Mouse (Mus musculus): ENCODE measurements around the gene Zfp800.

Gene Zfp800

DNA sequence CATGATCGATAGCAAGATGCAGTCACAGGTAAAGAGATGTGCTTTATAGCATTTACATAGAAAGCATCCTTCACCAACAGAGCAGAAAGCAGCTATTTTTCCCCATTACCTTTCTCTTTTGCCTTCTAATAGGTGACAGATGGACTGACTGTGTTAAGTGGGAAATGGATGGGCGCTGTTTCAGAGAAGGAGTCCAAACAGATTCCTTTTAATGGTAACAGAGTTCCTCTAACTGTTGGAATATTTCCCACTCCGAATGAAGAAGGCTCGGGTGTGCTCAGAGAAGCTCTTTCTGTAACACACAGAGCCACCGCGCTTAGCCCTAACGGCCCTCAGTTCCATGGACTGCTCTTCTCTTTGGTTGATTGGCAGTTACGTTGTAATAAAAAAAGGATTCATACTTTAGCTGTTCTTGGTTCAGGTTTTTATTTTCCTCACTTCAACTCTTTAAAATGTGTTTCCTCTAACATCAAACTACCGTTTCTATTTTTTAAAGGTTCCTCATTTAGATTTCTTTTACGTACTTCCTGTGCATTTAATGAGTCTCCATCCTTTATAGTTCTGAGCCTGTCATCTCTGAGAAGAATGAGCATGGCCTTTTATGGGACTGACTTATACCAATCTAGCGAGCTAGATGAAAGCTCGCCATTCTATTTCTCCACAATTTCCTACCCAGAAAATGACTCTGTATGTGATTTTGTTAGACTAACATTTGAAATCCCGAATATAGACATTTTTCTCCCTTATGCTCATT, 78.8 kb downstream of the Zfp800 start:
- in situ Hi-C loops (cut with MboI, MseI), result no loop called here

DNA sequence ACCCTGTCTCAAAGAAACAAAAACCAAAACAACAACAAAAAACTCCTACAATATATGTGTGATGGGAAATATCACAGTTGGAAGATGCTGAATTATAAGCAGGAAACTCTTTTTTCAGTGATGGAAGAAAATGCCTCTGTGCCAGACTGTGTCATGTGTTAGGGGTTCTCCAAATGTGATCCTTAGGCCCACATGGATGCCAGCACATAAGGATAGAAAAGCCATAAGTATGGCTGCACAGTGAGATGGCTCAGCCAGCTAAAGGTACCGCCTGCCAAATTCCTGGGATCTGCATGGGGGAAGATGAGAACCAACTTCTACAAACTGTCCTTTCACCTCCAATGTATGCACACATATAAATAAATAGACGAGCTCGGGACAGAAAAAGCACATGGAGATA, 82.6 kb downstream of the Zfp800 start:
- in situ Hi-C loops (cut with MboI, MseI), result no loop called here

DNA sequence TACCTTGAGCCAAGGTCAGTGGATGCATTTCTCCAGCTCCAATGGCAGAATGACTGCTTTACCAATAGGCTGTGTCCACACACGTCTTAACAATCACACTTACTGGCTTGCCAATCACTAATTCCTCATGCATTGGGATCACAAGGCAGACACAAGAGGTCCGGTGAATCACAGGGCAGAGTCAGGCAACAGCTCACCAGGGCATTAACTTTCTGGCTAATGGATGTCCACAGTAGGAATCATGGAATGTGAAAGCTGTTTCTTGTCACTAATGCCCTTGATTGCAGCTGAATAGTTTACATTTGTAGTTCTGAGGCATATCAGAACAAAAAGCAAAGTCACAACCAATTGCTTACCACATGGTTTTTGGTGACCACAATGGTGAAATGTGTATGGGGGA, 85.7 kb downstream of the Zfp800 start:
- in situ Hi-C loops (cut with MboI, MseI), result no loop called here

DNA sequence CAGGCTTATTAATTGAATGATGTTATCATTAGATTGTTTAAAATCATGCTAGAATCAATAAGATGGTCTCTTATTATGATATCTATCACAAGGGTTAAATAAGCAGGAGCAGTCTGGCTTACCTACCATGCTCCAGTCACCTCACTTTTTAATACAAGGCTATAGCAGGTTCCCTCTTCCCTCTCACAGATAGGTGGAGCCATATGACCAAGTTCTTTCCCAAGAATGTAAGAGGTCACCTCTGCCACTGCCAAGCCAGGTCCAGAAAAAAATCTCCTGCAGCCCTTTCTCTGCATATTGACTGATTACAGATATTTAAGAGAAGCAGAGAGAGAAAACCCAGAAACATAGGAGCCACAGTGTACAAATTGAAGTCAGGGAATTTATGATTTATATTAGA, 88.1 kb downstream of the Zfp800 start:
- in situ Hi-C loops (cut with MboI, MseI), result no loop called here

DNA sequence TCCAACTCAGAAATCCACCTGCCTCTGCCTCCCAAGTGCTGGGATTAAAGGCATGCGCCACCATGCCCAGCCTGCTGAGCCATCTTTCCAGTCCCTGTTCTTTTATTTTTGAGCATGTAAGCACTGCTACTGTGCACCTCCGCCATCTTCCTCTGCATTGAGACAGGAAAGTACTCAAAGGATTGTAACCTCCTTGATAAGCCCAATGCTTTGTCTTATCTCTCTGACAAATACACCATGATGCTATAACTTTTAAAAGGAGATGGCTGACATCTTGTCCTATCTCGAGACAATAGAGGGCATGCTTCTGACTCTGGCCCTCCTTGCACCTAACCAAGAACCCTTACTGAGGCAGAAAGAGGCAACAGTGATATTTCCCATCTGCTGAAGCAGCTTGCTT, 88.9 kb downstream of the Zfp800 start:
- in situ Hi-C loops (cut with MboI, MseI), result no loop called here

DNA sequence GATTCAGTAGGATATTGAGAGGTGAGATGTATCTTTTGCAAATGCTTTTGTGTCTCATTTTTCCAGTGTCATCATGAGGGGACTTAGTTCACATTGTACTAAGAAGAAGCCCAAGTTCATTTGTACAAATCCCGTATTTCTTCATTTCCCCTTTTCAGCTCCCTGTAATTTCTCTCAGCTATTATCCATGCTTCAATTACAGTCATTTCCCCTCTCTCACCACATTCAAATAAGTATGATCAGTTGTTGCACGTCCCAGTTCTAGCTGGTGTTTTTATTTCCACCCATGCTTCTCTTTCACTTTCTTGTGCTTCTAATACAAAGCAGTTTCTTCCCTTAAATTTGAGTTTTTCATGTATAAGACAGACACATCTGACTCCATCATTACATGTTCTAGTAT, 91.1 kb downstream of the Zfp800 start:
- in situ Hi-C loops (cut with MboI, MseI), result no loop called here

DNA sequence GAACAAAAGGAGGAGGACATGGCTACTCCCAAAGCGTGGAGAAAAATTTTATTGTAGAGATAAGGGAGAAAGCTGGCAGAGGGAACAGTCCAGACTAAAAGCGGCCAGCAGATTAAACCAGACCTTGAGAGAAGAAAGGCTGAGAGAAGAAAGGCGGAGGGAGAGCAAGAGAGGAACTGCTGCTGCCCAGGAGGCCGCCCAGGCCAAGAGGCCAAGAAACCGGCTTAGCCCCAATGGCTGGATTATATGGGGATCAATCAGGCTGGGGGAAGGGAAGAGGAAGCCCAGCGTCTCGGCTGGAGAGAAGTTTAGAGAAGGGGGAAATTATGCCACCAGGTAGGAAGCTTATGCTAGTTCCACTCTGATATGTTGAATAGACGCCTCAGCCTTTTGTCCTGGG, 101.5 kb downstream of the Zfp800 start:
- in situ Hi-C loops (cut with MboI, MseI), result no loop called here

DNA sequence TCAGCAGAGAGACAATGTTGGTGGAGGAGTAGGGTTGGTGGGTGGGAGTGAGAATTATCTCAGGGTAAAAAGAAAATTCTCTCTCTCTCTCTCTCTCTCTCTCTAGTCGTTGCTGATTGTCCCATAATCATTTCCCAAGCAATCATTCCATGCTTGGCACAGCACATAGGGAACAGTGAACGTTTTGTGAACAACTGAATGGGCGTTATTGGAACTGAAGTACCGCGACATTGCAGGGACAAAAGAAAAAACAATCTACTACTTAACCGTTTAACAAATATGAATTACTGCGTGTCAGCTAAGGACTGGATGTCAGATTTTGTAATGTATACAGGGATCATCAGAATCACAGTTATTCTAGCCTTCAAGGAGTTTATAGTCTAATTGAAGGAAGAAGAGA, 102.2 kb downstream of the Zfp800 start:
- in situ Hi-C loops (cut with MboI, MseI), result no loop called here

DNA sequence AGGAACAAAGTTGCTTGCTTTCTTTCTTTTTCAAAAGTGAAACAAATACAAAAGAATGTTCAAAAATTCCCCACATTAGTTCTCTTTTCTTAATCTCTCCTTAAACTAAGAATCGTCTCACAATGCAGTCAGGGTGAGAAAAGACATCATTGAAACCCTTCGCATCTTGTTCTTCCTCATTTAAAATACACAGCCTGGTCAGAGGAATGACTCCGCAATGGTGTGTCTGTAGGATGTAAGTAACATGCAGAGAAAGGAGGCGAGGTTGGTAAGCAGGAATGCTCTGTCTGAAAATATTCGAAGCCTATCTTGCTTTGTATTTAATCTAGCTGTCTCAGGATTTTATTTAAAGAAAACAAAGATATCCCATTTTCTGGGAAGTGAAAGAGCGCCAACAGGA, 105.0 kb downstream of the Zfp800 start:
- in situ Hi-C loops (cut with MboI, MseI), result no loop called here

DNA sequence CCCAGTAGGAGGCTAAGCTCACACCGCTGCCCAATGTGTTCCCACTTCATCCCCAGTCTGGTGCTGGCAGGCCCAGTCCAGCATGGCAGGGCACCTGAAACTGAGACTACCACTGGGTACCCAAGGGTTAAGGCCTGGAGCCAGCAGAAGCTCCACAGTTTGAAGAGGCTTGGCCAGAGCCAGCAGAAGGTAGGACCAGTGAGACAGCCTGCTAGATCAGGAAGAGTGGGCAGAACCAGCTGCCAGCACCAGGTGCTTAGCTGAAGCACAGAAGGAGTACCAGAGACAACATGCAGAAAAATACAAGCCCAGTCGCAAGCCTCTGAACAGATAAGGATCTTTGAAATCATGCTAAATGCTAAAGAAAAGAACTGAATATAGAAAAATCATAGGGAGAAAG, 117.9 kb downstream of the Zfp800 start:
- in situ Hi-C loops (cut with MboI, MseI), result no loop called here

DNA sequence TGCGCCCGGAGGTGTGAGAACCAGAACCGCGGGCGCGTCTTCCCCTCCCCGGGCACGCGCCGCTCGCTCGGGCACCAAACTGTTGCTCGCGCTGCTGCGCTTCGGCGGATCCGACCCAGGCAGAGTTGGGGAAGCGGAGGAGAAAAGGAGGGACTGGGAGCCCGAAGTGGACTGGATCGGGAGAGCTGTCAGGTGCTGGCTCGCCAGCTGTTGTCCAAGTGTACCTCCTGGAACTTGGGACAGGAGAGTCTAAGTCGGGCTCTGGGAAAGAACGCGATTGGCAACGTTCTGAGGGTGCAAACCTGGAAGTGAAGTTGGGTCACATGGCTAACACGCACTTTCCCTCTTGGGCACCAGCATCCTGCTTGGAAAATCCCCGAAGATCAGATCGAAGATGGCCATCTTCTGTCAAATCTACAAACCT, 135.6 kb downstream of the Zfp800 start:
- in situ Hi-C loops (cut with MboI, MseI), result no loop called here

DNA sequence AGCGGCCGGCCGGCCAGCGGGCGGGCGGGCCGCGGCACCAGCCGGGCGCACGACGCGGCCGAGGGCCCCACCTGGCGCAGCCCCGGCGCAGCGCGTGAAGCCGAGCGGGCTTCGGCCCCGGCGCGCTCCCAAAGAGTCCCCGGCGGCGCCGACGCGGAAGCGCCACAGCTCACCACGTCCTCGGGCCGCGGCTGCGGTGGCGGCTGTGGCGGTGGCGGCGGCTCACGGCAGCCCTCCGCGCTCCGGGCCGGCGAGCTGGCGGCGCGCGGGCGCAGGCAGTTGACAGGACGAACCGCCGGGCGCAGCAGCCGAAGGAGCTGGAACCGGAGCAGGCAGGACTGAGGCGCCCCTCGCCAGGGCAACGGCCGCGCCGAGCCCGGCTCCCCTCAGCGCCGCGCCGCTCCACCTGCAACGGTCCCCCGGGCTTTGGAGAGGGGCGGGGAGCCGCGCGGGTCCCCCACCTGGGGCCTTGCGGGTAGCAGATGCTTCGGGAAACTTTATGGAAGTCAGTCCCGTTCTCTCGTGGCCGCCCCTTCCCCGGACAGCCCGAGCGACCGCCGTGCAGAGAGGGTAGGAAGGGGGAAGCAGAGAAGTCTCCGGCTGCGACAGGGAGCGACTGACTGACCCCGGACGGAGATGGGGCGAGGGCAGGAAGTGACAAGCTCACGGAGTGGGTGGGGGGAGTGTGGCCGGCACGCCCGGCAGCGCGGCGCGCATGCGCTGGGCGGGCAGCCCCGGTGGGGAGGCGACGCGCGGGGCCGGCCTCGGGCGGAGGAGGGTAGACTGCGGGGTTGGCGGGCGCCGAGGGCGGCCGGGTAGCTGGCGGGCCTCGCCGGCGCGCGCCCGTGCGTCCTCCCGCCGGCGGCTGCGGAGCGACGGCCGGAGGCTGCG, 136.3 kb downstream of the Zfp800 start:
- in situ Hi-C loops (cut with MboI, MseI), result no loop called here

DNA sequence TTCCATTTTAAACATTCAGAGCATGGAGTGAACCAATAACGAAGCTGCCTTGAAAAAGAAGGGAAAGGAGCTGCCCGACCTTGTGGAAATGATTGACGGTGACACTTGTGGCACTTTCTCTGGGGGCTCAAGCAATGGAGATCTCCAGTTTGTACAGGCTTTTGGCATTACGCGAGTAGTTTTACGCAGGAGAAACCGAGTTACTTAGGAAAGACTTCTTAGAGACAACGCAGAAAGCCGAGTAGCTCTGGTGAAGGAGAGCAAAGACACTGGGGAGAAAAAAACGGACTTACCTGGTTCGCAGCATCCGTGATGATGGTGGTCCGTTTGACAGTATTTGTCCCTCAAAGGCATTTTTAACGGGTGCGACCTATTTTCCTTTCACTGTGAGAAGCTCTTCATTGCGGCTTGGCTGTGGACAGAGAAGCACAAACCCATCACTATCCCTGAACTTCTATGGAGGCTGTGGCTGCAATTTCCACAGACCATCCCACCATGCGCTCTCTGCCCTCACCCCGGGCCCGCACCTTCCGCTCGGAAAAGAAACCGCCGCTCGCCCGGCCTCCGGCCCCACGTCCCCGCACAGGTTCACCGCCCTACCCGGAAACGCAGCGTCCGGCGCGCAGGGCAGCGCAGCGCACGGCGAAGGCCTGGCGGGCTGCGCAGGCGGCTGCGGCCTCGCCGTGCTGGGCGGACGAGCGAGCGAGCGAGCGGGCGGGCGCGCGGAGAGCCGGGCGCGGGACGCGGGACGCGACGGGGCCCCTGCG, 137.2 kb downstream of the Zfp800 start:
- in situ Hi-C loops (cut with MboI, MseI), result no loop called here

DNA sequence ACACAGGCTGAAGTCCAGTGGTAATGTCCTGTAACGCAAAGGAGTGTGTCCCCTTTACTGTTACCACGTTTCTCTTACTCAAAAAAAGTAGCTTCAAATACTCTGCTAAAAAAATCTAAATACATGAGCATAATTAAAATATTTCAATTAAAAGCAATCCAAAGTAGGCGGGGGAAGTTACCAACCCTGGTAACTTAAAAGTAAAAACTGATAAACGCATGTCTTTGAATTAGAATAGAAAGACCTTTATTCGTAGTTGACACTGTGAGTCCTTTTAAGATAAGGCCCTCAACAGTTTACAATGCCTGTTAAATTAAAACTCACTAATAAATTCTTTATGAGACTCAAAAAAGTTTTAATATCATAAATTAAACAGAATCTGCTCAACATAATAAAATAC, 138.1 kb downstream of the Zfp800 start:
- in situ Hi-C loops (cut with MboI, MseI), result loop anchor here (10.0 kb wide), 1 partner anchor 135 kb away; the partner anchor contains the start of gene Zfp800

DNA sequence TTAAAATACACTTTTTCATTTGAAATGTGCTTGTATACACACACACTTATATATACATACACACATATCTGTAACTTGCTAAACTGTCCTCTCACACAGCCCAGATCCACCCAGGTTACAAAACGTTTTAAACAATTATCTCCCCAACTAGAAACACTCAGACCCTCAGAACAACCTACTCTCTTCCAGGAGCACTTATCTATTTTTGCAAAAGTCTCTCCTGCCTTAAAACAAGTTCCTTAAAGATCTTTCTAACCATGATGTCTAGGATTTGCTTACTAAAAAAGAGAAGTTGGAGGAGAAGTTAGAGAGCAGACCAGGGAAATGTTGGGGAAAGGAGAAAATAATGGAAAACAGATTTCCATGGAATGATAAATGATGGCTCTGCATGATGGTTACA, 139.4 kb downstream of the Zfp800 start:
- in situ Hi-C loops (cut with MboI, MseI), result loop anchor here (10.0 kb wide), 1 partner anchor 136 kb away; the partner anchor contains the start of gene Zfp800

DNA sequence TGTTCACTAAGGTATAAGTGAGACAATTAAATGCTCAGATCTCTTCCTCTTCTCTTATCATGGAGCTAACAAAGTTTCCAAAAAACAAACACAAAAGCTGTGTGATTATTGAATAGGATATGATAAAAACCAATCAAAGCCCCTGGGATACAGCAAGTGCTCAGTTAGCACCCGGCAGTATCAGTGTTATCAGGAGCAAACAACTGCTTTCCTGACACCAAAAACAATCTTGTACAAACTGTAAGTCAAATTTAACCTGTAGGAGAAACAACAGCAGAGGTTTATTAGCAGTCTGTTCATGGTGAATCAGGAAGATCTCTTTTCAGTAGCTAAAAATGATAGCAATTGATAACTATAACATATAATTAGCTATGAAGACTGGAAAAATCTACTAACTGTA, 140.0 kb downstream of the Zfp800 start:
- in situ Hi-C loops (cut with MboI, MseI), result loop anchor here (10.0 kb wide), 1 partner anchor 137 kb away; the partner anchor contains the start of gene Zfp800

DNA sequence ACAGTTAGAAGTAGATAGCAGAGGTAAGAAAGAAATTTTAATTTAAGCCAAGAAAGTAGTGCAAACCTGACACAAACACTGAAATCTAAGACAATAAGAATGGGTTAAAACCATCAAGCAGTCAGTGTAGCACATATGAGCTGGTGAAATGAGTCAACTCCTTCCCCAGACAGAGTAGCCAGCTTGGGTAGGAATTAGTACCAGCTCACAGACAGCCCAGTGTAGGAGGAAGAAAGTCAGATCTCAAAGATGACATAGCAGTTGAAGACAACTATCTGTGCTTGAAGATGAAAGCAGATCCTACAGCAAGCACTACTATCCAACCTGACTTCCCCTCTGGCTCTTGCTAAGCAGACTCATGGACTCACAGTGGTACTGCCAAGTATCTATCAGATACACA, 145.0 kb downstream of the Zfp800 start:
- in situ Hi-C loops (cut with MboI, MseI), result loop anchor here (10.0 kb wide), 1 partner anchor 142 kb away; the partner anchor contains the start of gene Zfp800

DNA sequence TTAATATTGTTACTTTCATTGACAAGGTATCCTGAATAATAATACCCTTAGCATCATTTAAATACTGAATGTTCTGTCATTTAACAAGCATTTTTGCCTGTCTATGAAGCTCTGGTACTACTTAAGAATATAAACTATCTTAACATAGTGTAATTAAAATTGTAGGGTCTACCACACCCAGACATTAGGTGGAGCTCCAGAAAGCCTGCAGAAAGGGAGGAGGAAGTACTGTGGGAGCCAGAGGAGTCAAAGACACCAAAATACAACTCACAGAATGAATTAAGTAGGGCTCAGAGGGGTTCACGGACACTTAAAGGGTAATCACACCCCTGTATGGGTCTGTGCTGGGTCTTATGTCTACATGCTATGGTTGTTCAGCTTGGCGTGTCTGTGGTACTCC, 149.6 kb downstream of the Zfp800 start:
- in situ Hi-C loops (cut with MboI, MseI), result no loop called here

DNA sequence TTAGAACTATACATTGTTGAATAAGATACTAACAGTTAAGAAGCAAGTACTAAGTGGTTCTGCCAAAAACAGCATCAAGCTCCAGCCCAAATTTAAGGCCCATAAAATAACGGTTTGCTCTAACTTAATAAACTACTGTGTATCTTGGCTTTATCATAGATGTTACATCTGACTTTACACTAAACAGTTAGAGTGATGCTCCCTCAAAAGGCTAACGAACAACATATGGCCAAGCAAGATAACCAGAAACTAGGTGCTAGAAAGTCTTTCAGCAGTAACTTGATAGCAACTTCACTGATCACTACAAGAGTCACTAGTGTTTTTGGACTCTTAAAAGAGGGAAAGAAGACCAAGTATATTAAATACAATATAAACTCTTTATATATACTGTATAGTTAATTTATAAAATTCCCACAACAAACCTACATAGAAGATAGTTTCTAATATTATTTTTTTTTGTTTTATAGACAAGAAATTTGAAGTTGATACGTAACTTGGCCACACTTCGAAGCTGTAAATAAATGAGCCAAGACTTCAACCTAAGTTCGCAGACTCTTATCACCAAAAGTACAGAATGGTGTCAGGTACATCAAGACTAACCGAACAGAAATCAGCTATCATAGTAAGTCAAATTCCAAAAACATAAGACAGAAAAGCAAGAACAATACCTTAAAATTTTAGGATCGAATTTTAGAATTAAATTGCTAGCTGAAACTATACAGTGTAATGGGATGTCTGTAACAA, 165.0 kb downstream of the Zfp800 start:
- in situ Hi-C loops (cut with MboI, MseI), result no loop called here

DNA sequence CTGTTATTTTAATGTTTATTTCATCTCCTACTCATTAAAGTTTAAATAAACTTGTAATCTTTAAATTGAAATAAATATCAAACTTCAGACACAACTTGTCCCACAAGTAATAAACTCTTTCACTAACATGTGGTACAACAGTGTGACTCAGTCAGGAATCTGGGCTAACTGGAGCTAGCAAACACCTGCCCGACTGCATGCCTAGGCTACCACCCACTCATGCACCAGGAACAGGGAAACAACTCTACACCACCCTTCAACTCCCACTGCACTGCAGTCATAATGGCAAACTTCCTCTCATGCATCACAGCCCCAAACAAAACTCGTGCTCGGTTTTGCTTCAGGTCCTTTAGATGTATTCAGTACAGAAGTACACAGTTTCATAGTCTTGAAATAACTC, 169.7 kb downstream of the Zfp800 start:
- in situ Hi-C loops (cut with MboI, MseI), result no loop called here

DNA sequence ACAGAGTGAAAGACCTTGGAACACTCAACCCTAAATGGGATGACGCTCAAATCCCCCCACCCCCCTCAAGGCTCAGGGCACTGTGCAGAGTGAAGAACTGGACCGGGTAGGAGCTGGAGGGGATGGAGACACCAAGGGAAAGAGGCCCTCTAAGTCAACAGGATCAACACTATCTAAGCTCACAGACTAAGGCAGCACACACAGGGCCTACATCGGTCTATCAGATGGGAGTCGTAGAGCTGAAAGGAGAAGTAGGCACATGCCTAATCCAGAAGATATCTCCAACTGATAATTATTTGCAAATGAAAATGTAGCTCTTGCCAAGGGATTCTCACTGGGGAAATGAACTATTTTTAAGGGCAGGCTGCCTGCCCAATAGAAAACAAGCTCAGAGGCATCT, 176.8 kb downstream of the Zfp800 start:
- in situ Hi-C loops (cut with MboI, MseI), result no loop called here
